Mouse (Mus musculus): ENCODE measurements around the gene Fry. TPM values are rescaled to one million over a fixed set of nuclear protein-coding genes. Genes with fewer than 3 reads are reported as not detected.
A peak's percentile ranks its signal among the peaks of the same experiment; 100 is the strongest.

Gene Fry
- polyA plus RNA-seq (2015; fragmentation: Nextera tagmentation; extraction: Ambion mirVana) = 7.1 and 8.2 TPM in 2 replicates

DNA sequence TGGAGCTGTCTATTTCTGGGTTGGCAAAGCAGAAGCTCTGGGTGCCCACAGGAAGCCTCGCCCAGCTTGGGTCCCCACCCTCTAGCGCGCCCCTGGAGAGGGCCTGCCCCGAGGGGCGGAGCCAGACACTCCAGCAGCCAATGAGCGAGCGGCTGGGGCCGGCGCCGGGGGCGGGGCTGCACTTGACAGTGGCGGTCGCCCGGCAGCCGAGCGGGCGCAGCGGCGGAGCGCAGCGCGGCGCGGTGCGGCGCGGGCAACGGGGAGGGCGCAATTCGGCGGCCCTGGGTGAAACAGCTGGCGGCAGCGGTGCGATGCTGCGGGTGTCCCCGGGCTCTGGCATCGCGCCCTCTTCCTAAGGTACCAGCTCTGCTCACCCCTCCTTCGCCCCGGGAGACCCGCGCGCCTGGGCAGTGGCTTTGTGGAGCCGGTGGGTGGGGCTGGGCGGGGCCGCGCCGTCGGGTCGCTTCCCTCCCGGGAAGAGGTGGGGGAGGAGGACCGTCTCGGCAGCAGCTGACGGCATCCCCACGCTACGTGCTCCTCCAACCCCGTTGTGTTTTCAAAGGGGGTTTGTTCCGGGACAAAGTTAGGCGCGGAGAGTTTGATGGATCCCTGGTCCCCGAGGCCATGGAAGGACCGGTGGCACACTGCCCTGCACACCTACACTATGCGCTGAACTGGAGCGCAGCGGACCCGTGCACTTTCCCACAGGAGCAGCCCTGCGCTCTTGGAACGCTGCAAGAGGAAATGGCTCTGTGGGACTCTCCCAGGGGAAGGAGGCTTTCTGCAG is at the start of gene Fry:
Gene Fry (plus strand): TSS at position 191 of the 787 bp plus-strand sequence.
- H3K9ac ChIP-seq = peak within 1 kb of the TSS; percentile 39
- H3K4me3 ChIP-seq (replicated peaks) = peak within 1 kb of the TSS; percentile 71
- H3K27ac ChIP-seq = no peak within 1 kb of the TSS
- no peaks in the 10 kb centered on the region for H3K27me3 ChIP-seq (replicated peaks)
- peak; percentile 100 for ATAC-seq
- no peaks in the 10 kb centered on the region for H3K9me3 ChIP-seq
- no peaks in the 10 kb centered on the region for H3K36me3 ChIP-seq
- peak within 1 kb of the TSS; percentile 85 for H3K4me2 ChIP-seq (replicated peaks)
- under 1% methylated on average over 68 of the region's 68 CpGs for WGBS
- peaks cover 12% of the 10 kb centered on the region; the same call in 1 of the 2 replicates for H3K4me1 ChIP-seq (replicated peaks)

DNA sequence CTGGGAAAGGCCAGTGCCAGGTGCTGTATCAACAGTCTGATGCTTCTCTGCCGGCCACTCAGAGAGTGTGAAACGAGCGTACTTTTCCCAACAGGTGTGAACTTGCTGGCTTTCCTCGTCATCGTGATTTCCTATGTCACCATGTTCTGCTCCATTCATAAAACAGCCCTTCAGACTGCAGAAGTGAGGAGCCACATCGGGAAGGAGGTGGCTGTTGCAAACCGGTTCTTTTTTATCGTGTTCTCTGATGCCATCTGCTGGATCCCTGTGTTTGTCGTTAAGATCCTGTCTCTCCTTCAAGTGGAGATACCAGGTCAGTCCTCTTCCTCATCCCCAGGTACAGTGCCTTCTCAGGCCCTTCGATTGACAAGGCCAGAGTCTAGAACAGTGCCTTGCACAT is 48.4 kb upstream of the Fry start:
- Histone ChIP-seq H3K4me1 (replicated peaks) (no peaks in the 10 kb centered on the region), H3K9me3 (no peaks in the 10 kb centered on the region), H3K4me3 (replicated peaks) (no peak overlapping the region), H3K4me2 (replicated peaks) (no peak overlapping the region; the same call in 1 of the 2 replicates), H3K27me3 (replicated peaks) (no peaks in the 10 kb centered on the region), H3K27ac (no peak overlapping the region), H3K9ac (no peak overlapping the region), H3K36me3 (no peaks in the 10 kb centered on the region)
- no peak for ATAC-seq
- 17% methylated on average over 10 of the region's 10 CpGs for WGBS

DNA sequence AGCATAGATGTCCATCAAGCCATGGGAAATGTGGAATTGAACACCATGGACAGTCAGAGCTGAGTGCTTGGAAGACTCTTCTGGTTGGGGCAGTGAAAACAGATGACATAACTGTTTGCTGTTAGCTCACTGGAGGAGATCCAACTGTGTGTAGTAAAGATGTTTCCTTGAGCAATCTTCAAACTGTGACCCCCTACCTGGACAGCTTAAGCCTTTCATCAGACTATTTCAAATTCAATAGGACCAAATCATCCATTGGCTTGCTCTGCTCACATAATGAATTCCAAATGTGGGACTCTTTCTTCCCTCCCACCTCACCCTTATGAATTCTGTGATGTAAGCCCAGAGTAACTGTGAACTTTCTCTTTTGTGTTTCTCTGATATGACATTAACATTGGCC is 46.7 kb upstream of the Fry start:
- H3K27ac ChIP-seq = no peak overlapping the region
- H3K4me2 ChIP-seq (replicated peaks) = no peak overlapping the region
- no peak overlapping the region for H3K9ac ChIP-seq
- no peak for ATAC-seq
- H3K9me3 ChIP-seq = no peaks in the 10 kb centered on the region
- no peaks in the 10 kb centered on the region for H3K27me3 ChIP-seq (replicated peaks)
- no peaks in the 10 kb centered on the region for H3K4me1 ChIP-seq (replicated peaks)
- no peaks in the 10 kb centered on the region for H3K36me3 ChIP-seq
- H3K4me3 ChIP-seq (replicated peaks) = no peak overlapping the region

DNA sequence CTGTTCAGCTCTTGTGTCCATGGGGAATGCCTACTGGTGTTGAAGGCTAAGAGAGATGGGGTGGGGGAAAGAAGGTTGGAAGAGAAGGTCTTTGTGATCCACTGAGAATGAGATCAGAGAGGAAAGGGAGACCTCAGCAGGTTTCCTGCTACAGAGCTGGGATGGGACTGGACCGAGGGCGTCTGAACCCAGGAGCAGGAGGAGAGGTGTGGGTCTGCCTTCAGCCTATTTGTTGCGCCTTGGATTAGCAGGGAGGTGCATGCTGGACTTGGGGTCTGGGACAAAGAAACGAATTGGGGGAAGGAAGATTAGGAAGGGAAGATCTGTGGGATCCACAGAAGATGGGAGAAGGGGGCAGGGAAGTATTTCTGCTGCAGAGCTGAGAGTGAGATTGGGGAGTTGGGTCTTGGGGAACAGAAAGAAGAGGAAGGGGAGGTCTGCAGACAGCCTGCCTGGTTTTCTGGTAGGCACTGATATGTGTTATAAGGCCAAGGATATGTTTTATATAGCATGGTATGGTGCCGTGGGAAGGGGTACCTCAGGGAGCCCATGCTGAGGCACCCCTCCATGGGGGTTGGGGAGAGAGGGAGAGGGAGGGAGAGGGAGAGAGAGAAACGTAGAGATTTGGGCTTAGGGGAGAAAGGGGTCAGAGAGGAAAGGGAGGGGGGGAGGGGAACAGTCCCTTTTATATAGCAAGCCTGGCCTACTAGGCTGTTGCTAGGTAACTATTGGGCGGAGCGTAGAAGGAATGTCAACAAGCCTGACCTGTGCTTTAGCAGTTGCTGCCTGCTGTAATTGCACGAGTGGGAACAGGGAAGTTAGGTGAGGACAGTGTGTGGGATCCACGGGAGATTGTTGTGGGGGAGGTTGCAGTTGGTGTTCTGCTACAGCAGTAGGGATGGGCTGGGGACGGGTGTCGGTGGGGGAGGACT is 38.3 kb upstream of the Fry start:
- H3K9ac ChIP-seq = no peak overlapping the region
- no peak overlapping the region for H3K27ac ChIP-seq
- WGBS = 31% methylated on average over 12 of the region's 12 CpGs
- peak; percentile 86 for ATAC-seq
- no peaks in the 10 kb centered on the region for H3K4me1 ChIP-seq (replicated peaks)
- H3K4me3 ChIP-seq (replicated peaks) = no peak overlapping the region
- H3K9me3 ChIP-seq = no peaks in the 10 kb centered on the region
- no peaks in the 10 kb centered on the region for H3K36me3 ChIP-seq
- no peaks in the 10 kb centered on the region for H3K27me3 ChIP-seq (replicated peaks)
- H3K4me2 ChIP-seq (replicated peaks) = peak overlapping the region; percentile 30

DNA sequence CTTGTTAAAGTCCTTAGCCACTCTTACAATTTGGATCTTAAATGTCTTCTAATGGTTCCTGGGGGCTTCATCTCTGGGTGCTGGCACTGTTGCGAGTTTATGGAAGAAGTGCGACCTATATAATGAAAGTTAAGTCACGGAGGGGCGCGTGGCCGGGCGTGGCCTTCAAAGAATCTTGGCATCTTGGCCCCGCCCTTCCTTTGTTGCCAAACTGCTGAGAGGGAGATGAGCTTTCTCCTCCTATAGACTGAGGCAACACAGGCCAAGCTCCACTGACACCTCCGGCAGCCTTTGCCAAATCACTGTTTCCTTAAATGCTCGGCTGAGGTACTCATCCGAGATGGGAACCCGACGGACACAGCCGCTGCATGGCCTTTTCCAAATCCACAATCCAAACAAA is 35.7 kb upstream of the Fry start:
- no peak for ATAC-seq
- H3K27ac ChIP-seq = no peak overlapping the region
- no peaks in the 10 kb centered on the region for H3K4me1 ChIP-seq (replicated peaks)
- no peak overlapping the region for H3K4me3 ChIP-seq (replicated peaks)
- no peak overlapping the region for H3K9ac ChIP-seq
- no peaks in the 10 kb centered on the region for H3K27me3 ChIP-seq (replicated peaks)
- no peak overlapping the region for H3K4me2 ChIP-seq (replicated peaks)
- no peaks in the 10 kb centered on the region for H3K9me3 ChIP-seq
- H3K36me3 ChIP-seq = no peaks in the 10 kb centered on the region
- WGBS = 78% methylated on average over 14 of the region's 14 CpGs

DNA sequence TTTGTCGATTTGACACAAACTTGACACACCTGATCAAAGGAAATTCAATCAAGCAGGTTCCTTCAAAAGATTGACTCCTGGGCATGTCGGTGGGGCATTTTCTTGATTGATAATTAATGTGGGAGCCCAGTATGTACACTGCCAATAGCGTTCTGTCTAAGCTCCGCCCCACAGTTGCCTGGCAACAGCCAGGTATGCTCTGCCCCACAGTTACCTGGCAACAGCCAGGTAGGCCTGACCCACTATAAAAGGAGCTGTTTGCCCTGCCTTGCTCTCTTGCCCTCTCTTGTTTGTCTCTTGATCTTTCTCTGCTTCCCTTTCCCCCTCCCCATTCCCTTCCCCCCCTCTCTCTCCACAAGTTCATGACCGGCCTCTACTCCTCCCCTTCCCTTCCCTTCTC is 35.3 kb upstream of the Fry start:
- Histone ChIP-seq H3K27me3 (replicated peaks) (no peaks in the 10 kb centered on the region), H3K27ac (no peak overlapping the region), H3K36me3 (no peaks in the 10 kb centered on the region), H3K9me3 (no peaks in the 10 kb centered on the region), H3K9ac (no peak overlapping the region), H3K4me3 (replicated peaks) (no peak overlapping the region), H3K4me1 (replicated peaks) (no peaks in the 10 kb centered on the region), H3K4me2 (replicated peaks) (no peak overlapping the region)
- 54% methylated on average over 5 of the region's 5 CpGs for WGBS
- peak; percentile 67 for ATAC-seq

DNA sequence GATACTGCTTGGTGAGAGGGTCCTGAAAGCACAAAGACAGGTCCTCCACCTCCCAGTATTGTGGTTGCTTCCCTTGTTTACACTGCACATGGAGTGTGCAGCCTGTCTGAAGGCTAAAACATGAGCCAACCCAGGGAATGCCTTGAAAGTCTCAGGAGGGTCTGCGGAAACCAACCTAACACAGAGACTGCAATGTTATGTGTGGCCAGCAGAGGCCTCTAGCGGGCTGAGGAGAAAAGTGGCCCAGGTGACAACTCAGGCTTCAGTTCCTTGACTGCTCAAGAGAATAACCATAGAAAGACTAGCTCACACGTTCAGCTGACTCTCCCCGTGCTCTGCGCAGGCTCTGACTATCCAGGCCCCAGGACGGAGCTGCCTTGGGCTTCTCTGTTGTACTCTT is 20.8 kb upstream of the Fry start:
- no peaks in the 10 kb centered on the region for H3K4me1 ChIP-seq (replicated peaks)

DNA sequence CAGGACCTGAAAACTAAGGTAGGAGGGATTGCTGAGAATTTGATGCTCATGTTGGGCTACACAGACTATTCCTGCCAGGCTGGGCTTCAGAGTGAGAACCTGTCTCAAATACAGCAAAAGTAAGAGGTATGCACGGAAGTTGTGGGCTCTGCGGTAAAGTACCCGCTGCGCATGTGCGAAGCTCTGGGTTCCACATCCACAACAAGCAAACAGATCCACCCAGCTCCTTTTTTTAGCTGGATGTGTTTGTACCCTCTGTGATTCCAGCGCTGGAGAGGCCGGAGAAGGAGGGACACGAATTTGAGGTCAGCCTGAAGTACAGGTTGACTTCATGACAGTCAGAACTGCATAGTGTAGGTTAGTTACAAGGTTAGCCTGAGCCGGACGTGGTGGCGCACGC is 19.7 kb upstream of the Fry start:
- Histone ChIP-seq H3K9me3 (no peaks in the 10 kb centered on the region), H3K36me3 (no peaks in the 10 kb centered on the region), H3K9ac (no peak overlapping the region), H3K4me2 (replicated peaks) (no peak overlapping the region), H3K27me3 (replicated peaks) (no peaks in the 10 kb centered on the region), H3K27ac (no peak overlapping the region), H3K4me3 (replicated peaks) (no peak overlapping the region), H3K4me1 (replicated peaks) (no peaks in the 10 kb centered on the region)
- 94% methylated on average over 12 of the region's 12 CpGs for WGBS
- ATAC-seq = no peak

More for the DNA sequence above, 20.8 kb upstream of the Fry start:
- WGBS = 8% methylated on average over 6 of the region's 6 CpGs
- no peaks in the 10 kb centered on the region for H3K36me3 ChIP-seq
- no peaks in the 10 kb centered on the region for H3K9me3 ChIP-seq
- no peak overlapping the region for H3K4me2 ChIP-seq (replicated peaks)
- ATAC-seq = peak; percentile 68
- H3K27ac ChIP-seq = no peak overlapping the region
- no peaks in the 10 kb centered on the region for H3K27me3 ChIP-seq (replicated peaks)
- H3K4me3 ChIP-seq (replicated peaks) = no peak overlapping the region
- no peak overlapping the region for H3K9ac ChIP-seq

DNA sequence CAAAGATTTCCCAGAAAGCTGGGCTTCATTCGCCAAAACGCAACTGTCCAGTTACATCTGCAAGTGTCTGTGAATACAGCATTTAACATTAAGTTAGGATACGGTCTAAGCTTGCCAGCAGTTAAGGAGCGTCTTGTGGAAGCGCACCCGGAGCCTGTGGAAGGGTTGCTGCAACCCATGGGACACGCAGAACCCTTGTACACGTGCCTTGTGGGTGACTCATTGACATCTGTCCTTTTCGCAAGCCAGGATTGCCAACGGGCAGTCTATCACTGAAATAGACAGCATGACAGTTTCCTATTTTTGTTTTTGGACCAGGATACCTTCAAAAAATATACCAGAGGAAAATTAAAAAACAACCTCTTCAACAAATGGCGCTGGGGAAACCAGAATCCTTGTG is 16.7 kb upstream of the Fry start:
- H3K27ac ChIP-seq = no peak overlapping the region
- no peaks in the 10 kb centered on the region for H3K4me1 ChIP-seq (replicated peaks)
- WGBS = 86% methylated on average over 11 of the region's 11 CpGs
- no peak overlapping the region for H3K4me2 ChIP-seq (replicated peaks)
- no peak overlapping the region for H3K9ac ChIP-seq
- H3K9me3 ChIP-seq = no peaks in the 10 kb centered on the region
- no peak overlapping the region for H3K4me3 ChIP-seq (replicated peaks)
- no peaks in the 10 kb centered on the region for H3K27me3 ChIP-seq (replicated peaks)
- no peak for ATAC-seq
- H3K36me3 ChIP-seq = no peaks in the 10 kb centered on the region

DNA sequence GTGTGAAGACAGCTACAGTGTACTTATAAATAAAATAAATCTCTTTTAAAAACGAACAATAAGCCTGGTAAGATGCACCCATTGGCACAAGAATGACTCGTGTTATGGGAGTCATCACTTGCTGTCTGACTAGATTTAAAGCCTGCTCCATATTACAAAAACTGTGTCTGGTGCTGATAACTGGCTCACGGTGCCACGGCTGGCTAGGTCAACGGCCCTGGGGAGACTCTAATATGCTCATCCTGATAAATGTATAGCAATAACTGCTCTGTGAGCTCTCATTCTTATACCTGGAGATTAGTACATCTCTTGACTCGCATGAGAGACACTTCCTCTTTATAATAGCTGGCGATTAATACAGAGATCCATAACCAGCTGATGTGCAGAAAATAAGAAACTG is 12.1 kb upstream of the Fry start:
- Histone ChIP-seq H3K36me3 (no peaks in the 10 kb centered on the region), H3K9ac (no peak overlapping the region), H3K9me3 (no peaks in the 10 kb centered on the region), H3K4me2 (replicated peaks) (no peak overlapping the region), H3K4me1 (replicated peaks) (no peaks in the 10 kb centered on the region), H3K27ac (no peak overlapping the region), H3K4me3 (replicated peaks) (no peak overlapping the region), H3K27me3 (replicated peaks) (no peaks in the 10 kb centered on the region)
- ATAC-seq = no peak
- 85% methylated on average over 7 of the region's 7 CpGs for WGBS

DNA sequence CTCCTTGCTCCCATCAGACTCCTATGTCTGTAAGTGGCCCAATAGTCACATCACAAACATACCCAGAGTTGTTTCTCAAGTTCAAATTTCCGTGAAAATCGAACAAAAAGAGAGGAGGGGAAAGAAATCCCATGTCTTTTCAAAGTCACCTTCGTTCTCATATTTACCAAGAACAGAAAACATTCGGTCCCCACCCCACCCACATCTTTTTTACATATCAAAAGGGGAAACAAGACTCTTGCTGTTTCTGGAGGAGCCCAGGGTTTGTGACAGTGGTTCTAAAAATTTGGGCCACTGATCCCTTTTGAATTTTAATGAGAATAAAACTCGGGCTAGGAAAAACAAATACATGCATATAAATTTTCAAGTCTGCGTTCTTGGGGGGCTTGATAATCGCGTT is 7.2 kb upstream of the Fry start:
- ATAC-seq = no peak
- H3K27me3 ChIP-seq (replicated peaks) = no peaks in the 10 kb centered on the region
- H3K9ac ChIP-seq = no peak overlapping the region
- no peak overlapping the region for H3K4me3 ChIP-seq (replicated peaks)
- WGBS = 49% methylated on average over 8 of the region's 8 CpGs
- H3K9me3 ChIP-seq = no peaks in the 10 kb centered on the region
- H3K4me2 ChIP-seq (replicated peaks) = no peak overlapping the region
- H3K27ac ChIP-seq = no peak overlapping the region
- H3K4me1 ChIP-seq (replicated peaks) = peaks cover 8% of the 10 kb centered on the region; the same call in 1 of the 2 replicates
- H3K36me3 ChIP-seq = no peaks in the 10 kb centered on the region

DNA sequence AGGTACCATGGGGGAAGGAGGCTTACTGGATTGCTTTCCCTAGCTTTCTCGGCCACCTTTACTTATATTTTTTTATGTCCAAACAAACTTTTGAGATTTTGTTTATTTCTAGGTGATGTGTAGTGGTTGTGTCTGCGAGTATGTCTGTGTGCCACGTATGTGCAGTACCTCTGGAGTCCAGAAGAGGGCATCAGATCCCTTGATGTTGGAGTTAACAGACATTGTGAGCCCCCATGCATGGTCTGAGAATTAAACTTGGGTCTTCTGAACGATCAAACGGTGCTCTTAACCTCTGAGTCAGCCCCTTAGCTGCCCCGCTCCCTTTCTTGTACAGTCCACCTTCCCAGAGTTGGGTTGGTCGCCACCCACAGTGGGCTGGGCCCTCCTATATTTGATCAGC is 4.4 kb upstream of the Fry start:
- Histone ChIP-seq H3K9me3 (no peaks in the 10 kb centered on the region), H3K4me1 (replicated peaks) (peaks cover 12% of the 10 kb centered on the region; the same call in 1 of the 2 replicates), H3K27me3 (replicated peaks) (no peaks in the 10 kb centered on the region), H3K4me3 (replicated peaks) (no peak overlapping the region), H3K4me2 (replicated peaks) (no peak overlapping the region), H3K27ac (no peak overlapping the region), H3K36me3 (no peaks in the 10 kb centered on the region), H3K9ac (no peak overlapping the region)
- ATAC-seq = no peak
- 81% methylated on average over 7 of the region's 7 CpGs for WGBS
